Mouse (Mus musculus) testis, postnatal 14 days (tissue): ENCODE data around the gene Fbxw11.
"Not testable (repeated sequence)": the region's sequence is repeated elsewhere in the genome, so short reads cannot be mapped to it uniquely, and the experiment has no call there.

ENCODE experiments used
- DNase-seq: peaks from one replicate; pipeline ENCODE4 v3.0.0; 2021; ENCODE audit warnings: low spot score

Fbxw11 gene

GRCm38 (mm10) chr11:32676777-32677176 lies 34.3 kb downstream of the Fbxw11 start:
- no peak for DNase-seq

GRCm38 (mm10) chr11:32677811-32678210 lies 35.3 kb downstream of the Fbxw11 start:
- no peak for DNase-seq

- DNase-seq: not testable (repeated sequence)
Observed at GRCm38 (mm10) chr11:32679091-32679490, 36.6 kb downstream of the Fbxw11 start.

- no peak for DNase-seq
Observed at GRCm38 (mm10) chr11:32680014-32680413, 37.5 kb downstream of the Fbxw11 start.

GRCm38 (mm10) chr11:32681192-32681795 lies 38.8 kb downstream of the Fbxw11 start:
- no peak for DNase-seq

GRCm38 (mm10) chr11:32682335-32683102 lies 40.0 kb downstream of the Fbxw11 start:
- DNase-seq: no peak

GRCm38 (mm10) chr11:32684690-32685254 lies 42.2 kb downstream of the Fbxw11 start:
- DNase-seq: no peak

GRCm38 (mm10) chr11:32688245-32688855 lies 45.8 kb downstream of the Fbxw11 start:
- DNase-seq: no peak

- DNase-seq: no peak
Observed at GRCm38 (mm10) chr11:32689510-32689909, 47.0 kb downstream of the Fbxw11 start.

- DNase-seq: no peak
Observed at GRCm38 (mm10) chr11:32692834-32693233, 50.3 kb downstream of the Fbxw11 start.

- no peak for DNase-seq
Observed at GRCm38 (mm10) chr11:32693431-32694141, 51.1 kb downstream of the Fbxw11 start.

- DNase-seq: not testable (repeated sequence)
Observed at GRCm38 (mm10) chr11:32694322-32695003, 51.9 kb downstream of the Fbxw11 start.

GRCm38 (mm10) chr11:32696446-32697090 lies 54.0 kb downstream of the Fbxw11 start:
- DNase-seq: no peak

GRCm38 (mm10) chr11:32697695-32698094 lies 55.2 kb downstream of the Fbxw11 start:
- no peak for DNase-seq

- DNase-seq: no peak
Observed at GRCm38 (mm10) chr11:32699913-32700493, 57.5 kb downstream of the Fbxw11 start.

- DNase-seq: no peak
Observed at GRCm38 (mm10) chr11:32701566-32701965, 59.0 kb downstream of the Fbxw11 start.

- DNase-seq: no peak
Observed at GRCm38 (mm10) chr11:32704241-32704890, 61.8 kb downstream of the Fbxw11 start.

- no peak for DNase-seq
Observed at GRCm38 (mm10) chr11:32706406-32706993, 64.0 kb downstream of the Fbxw11 start.

- no peak for DNase-seq
Observed at GRCm38 (mm10) chr11:32707481-32707880, 65.0 kb downstream of the Fbxw11 start.
